Mouse (Mus musculus): ENCODE data around the gene Rbfox1. TPM values are rescaled to one million over a fixed set of nuclear protein-coding genes. Genes with fewer than 3 reads are reported as not detected.

Gene Rbfox1
- polyA plus RNA-seq, 1 experiment from 2014 or later: 2.7 TPM

GRCm38 (mm10) chr16:6889221-6889620, 1004.1 kb downstream of the Rbfox1 start:
- ATAC-seq (ENCODE audit: insufficient number of reproducible peaks, insufficient read depth, low FRiP score, low read depth): no peak
- H3K9me3 ChIP-seq (ENCODE audit: control insufficient read depth, low read depth, low read length): no peaks in the 10 kb centered on the region
- H3K4me3 ChIP-seq (ENCODE audit: low read depth, low read length): no peak overlapping the region
- 52% methylated on average over 4 of the region's 4 CpGs for WGBS
- H3K36me3 ChIP-seq (ENCODE audit: control insufficient read depth, insufficient read depth, low read length): no peaks in the 10 kb centered on the region
- H3K9ac ChIP-seq (replicated peaks; ENCODE audit: low read depth, low read length): no peak overlapping the region
- no peak overlapping the region for H3K4me2 ChIP-seq (replicated peaks; ENCODE audit: low read depth, low read length)
- H3K27me3 ChIP-seq (ENCODE audit: control insufficient read depth, insufficient read depth, low read length): no peaks in the 10 kb centered on the region
- H3K4me1 ChIP-seq (ENCODE audit: control insufficient read depth, insufficient read depth, low read length): no peaks in the 10 kb centered on the region
- no peak overlapping the region for H3K27ac ChIP-seq (ENCODE audit: low read length)

GRCm38 (mm10) chr16:6897734-6898133, 1012.6 kb downstream of the Rbfox1 start:
- 37% methylated on average over 6 of the region's 6 CpGs for WGBS
- H3K4me3 ChIP-seq (ENCODE audit: low read depth, low read length): no peak overlapping the region
- ATAC-seq (ENCODE audit: insufficient number of reproducible peaks, insufficient read depth, low FRiP score, low read depth): no peak
- H3K4me1 ChIP-seq (ENCODE audit: control insufficient read depth, insufficient read depth, low read length): no peaks in the 10 kb centered on the region
- no peak overlapping the region for H3K9ac ChIP-seq (replicated peaks; ENCODE audit: low read depth, low read length)
- H3K4me2 ChIP-seq (replicated peaks; ENCODE audit: low read depth, low read length): no peak overlapping the region
- H3K9me3 ChIP-seq (ENCODE audit: control insufficient read depth, low read depth, low read length): no peaks in the 10 kb centered on the region
- H3K36me3 ChIP-seq (ENCODE audit: control insufficient read depth, insufficient read depth, low read length): no peaks in the 10 kb centered on the region
- no peaks in the 10 kb centered on the region for H3K27me3 ChIP-seq (ENCODE audit: control insufficient read depth, insufficient read depth, low read length)
- H3K27ac ChIP-seq (ENCODE audit: low read length): no peak overlapping the region

- no peak for ATAC-seq (ENCODE audit: insufficient number of reproducible peaks, insufficient read depth, low FRiP score, low read depth)
- Histone ChIP-seq H3K4me3 (ENCODE audit: low read depth, low read length) (no peak overlapping the region), H3K9me3 (ENCODE audit: control insufficient read depth, low read depth, low read length) (no peaks in the 10 kb centered on the region), H3K9ac (replicated peaks; ENCODE audit: low read depth, low read length) (no peak overlapping the region), H3K36me3 (ENCODE audit: control insufficient read depth, insufficient read depth, low read length) (no peaks in the 10 kb centered on the region), H3K4me2 (replicated peaks; ENCODE audit: low read depth, low read length) (no peak overlapping the region), H3K4me1 (ENCODE audit: control insufficient read depth, insufficient read depth, low read length) (no peaks in the 10 kb centered on the region), H3K27me3 (ENCODE audit: control insufficient read depth, insufficient read depth, low read length) (no peaks in the 10 kb centered on the region), H3K27ac (ENCODE audit: low read length) (no peak overlapping the region)
- WGBS: 35% methylated on average over 2 of the region's 2 CpGs
These were observed 1014.9 kb downstream of the Rbfox1 start for GRCm38 (mm10) chr16:6900006-6900405.

- ATAC-seq (ENCODE audit: insufficient number of reproducible peaks, insufficient read depth, low FRiP score, low read depth): no peak
- Histone ChIP-seq H3K27ac (ENCODE audit: low read length) (no peak overlapping the region), H3K4me1 (ENCODE audit: control insufficient read depth, insufficient read depth, low read length) (no peaks in the 10 kb centered on the region), H3K9ac (replicated peaks; ENCODE audit: low read depth, low read length) (no peak overlapping the region), H3K4me2 (replicated peaks; ENCODE audit: low read depth, low read length) (no peak overlapping the region), H3K36me3 (ENCODE audit: control insufficient read depth, insufficient read depth, low read length) (no peaks in the 10 kb centered on the region), H3K27me3 (ENCODE audit: control insufficient read depth, insufficient read depth, low read length) (no peaks in the 10 kb centered on the region), H3K9me3 (ENCODE audit: control insufficient read depth, low read depth, low read length) (no peaks in the 10 kb centered on the region), H3K4me3 (ENCODE audit: low read depth, low read length) (no peak overlapping the region)
- 69% methylated on average over 4 of the region's 4 CpGs for WGBS
These were observed 1019.8 kb downstream of the Rbfox1 start for GRCm38 (mm10) chr16:6904984-6905383.

- Histone ChIP-seq H3K27me3 (ENCODE audit: control insufficient read depth, insufficient read depth, low read length) (no peaks in the 10 kb centered on the region), H3K9me3 (ENCODE audit: control insufficient read depth, low read depth, low read length) (no peaks in the 10 kb centered on the region), H3K4me1 (ENCODE audit: control insufficient read depth, insufficient read depth, low read length) (no peaks in the 10 kb centered on the region), H3K27ac (ENCODE audit: low read length) (no peak overlapping the region), H3K36me3 (ENCODE audit: control insufficient read depth, insufficient read depth, low read length) (no peaks in the 10 kb centered on the region), H3K4me2 (replicated peaks; ENCODE audit: low read depth, low read length) (no peak overlapping the region), H3K4me3 (ENCODE audit: low read depth, low read length) (no peak overlapping the region), H3K9ac (replicated peaks; ENCODE audit: low read depth, low read length) (no peak overlapping the region)
- ATAC-seq (ENCODE audit: insufficient number of reproducible peaks, insufficient read depth, low FRiP score, low read depth): no peak
- 77% methylated on average over 2 of the region's 2 CpGs for WGBS
These were observed 1020.8 kb downstream of the Rbfox1 start for GRCm38 (mm10) chr16:6906001-6906400.

- no peak for ATAC-seq (ENCODE audit: insufficient number of reproducible peaks, insufficient read depth, low FRiP score, low read depth)
- no peaks in the 10 kb centered on the region for H3K36me3 ChIP-seq (ENCODE audit: control insufficient read depth, insufficient read depth, low read length)
- WGBS: 56% methylated on average over 6 of the region's 6 CpGs
These were observed 1022.4 kb downstream of the Rbfox1 start for GRCm38 (mm10) chr16:6907550-6907949.

GRCm38 (mm10) chr16:6914531-6914930, 1029.4 kb downstream of the Rbfox1 start:
- Histone ChIP-seq H3K27ac (ENCODE audit: low read length) (no peak overlapping the region), H3K9ac (replicated peaks; ENCODE audit: low read depth, low read length) (no peak overlapping the region), H3K4me1 (ENCODE audit: control insufficient read depth, insufficient read depth, low read length) (no peaks in the 10 kb centered on the region), H3K27me3 (ENCODE audit: control insufficient read depth, insufficient read depth, low read length) (no peaks in the 10 kb centered on the region), H3K36me3 (ENCODE audit: control insufficient read depth, insufficient read depth, low read length) (no peaks in the 10 kb centered on the region), H3K4me2 (replicated peaks; ENCODE audit: low read depth, low read length) (no peak overlapping the region), H3K9me3 (ENCODE audit: control insufficient read depth, low read depth, low read length) (no peaks in the 10 kb centered on the region), H3K4me3 (ENCODE audit: low read depth, low read length) (no peak overlapping the region)
- no peak for ATAC-seq (ENCODE audit: insufficient number of reproducible peaks, insufficient read depth, low FRiP score, low read depth)
- 80% methylated on average over 4 of the region's 4 CpGs for WGBS

More at GRCm38 (mm10) chr16:6907550-6907949, 1022.4 kb downstream of the Rbfox1 start:
- no peaks in the 10 kb centered on the region for H3K4me1 ChIP-seq (ENCODE audit: control insufficient read depth, insufficient read depth, low read length)
- no peak overlapping the region for H3K4me2 ChIP-seq (replicated peaks; ENCODE audit: low read depth, low read length)
- H3K9ac ChIP-seq (replicated peaks; ENCODE audit: low read depth, low read length): no peak overlapping the region
- no peaks in the 10 kb centered on the region for H3K9me3 ChIP-seq (ENCODE audit: control insufficient read depth, low read depth, low read length)
- no peak overlapping the region for H3K4me3 ChIP-seq (ENCODE audit: low read depth, low read length)
- H3K27me3 ChIP-seq (ENCODE audit: control insufficient read depth, insufficient read depth, low read length): no peaks in the 10 kb centered on the region
- H3K27ac ChIP-seq (ENCODE audit: low read length): no peak overlapping the region

- no peak for ATAC-seq (ENCODE audit: insufficient number of reproducible peaks, insufficient read depth, low FRiP score, low read depth)
- no peaks in the 10 kb centered on the region for H3K36me3 ChIP-seq (ENCODE audit: control insufficient read depth, insufficient read depth, low read length)
- no peaks in the 10 kb centered on the region for H3K9me3 ChIP-seq (ENCODE audit: control insufficient read depth, low read depth, low read length)
- H3K27me3 ChIP-seq (ENCODE audit: control insufficient read depth, insufficient read depth, low read length): no peaks in the 10 kb centered on the region
- H3K4me2 ChIP-seq (replicated peaks; ENCODE audit: low read depth, low read length): no peak overlapping the region
- H3K4me1 ChIP-seq (ENCODE audit: control insufficient read depth, insufficient read depth, low read length): no peaks in the 10 kb centered on the region
- WGBS: 36% methylated on average over 3 of the region's 3 CpGs
- no peak overlapping the region for H3K4me3 ChIP-seq (ENCODE audit: low read depth, low read length)
- no peak overlapping the region for H3K9ac ChIP-seq (replicated peaks; ENCODE audit: low read depth, low read length)
- no peak overlapping the region for H3K27ac ChIP-seq (ENCODE audit: low read length)
These were observed 1033.5 kb downstream of the Rbfox1 start for GRCm38 (mm10) chr16:6918641-6919040.

GRCm38 (mm10) chr16:6919681-6920080, 1034.5 kb downstream of the Rbfox1 start:
- no peak for ATAC-seq (ENCODE audit: insufficient number of reproducible peaks, insufficient read depth, low FRiP score, low read depth)
- Histone ChIP-seq H3K9ac (replicated peaks; ENCODE audit: low read depth, low read length) (no peak overlapping the region), H3K4me2 (replicated peaks; ENCODE audit: low read depth, low read length) (no peak overlapping the region), H3K4me1 (ENCODE audit: control insufficient read depth, insufficient read depth, low read length) (no peaks in the 10 kb centered on the region), H3K27ac (ENCODE audit: low read length) (no peak overlapping the region), H3K9me3 (ENCODE audit: control insufficient read depth, low read depth, low read length) (no peaks in the 10 kb centered on the region), H3K36me3 (ENCODE audit: control insufficient read depth, insufficient read depth, low read length) (no peaks in the 10 kb centered on the region), H3K27me3 (ENCODE audit: control insufficient read depth, insufficient read depth, low read length) (no peaks in the 10 kb centered on the region), H3K4me3 (ENCODE audit: low read depth, low read length) (no peak overlapping the region)
- WGBS: 36% methylated on average over 5 of the region's 5 CpGs
